Mouse (Mus musculus) right cerebral cortex, postnatal 14 days (tissue): ENCODE measurements at regions not wholly inside any gene's neighbourhood (a gene's known extent, or its start where the extent isn't known, plus 50 kb on each side); places are given as distances from the start of the nearest gene placed in this dataset.
A peak's percentile ranks its signal among the peaks of the same experiment; 100 is the strongest.

ENCODE experiments used
- DNase-seq: peaks from one replicate; pipeline ENCODE4 v3.0.0; 2022

DNA sequence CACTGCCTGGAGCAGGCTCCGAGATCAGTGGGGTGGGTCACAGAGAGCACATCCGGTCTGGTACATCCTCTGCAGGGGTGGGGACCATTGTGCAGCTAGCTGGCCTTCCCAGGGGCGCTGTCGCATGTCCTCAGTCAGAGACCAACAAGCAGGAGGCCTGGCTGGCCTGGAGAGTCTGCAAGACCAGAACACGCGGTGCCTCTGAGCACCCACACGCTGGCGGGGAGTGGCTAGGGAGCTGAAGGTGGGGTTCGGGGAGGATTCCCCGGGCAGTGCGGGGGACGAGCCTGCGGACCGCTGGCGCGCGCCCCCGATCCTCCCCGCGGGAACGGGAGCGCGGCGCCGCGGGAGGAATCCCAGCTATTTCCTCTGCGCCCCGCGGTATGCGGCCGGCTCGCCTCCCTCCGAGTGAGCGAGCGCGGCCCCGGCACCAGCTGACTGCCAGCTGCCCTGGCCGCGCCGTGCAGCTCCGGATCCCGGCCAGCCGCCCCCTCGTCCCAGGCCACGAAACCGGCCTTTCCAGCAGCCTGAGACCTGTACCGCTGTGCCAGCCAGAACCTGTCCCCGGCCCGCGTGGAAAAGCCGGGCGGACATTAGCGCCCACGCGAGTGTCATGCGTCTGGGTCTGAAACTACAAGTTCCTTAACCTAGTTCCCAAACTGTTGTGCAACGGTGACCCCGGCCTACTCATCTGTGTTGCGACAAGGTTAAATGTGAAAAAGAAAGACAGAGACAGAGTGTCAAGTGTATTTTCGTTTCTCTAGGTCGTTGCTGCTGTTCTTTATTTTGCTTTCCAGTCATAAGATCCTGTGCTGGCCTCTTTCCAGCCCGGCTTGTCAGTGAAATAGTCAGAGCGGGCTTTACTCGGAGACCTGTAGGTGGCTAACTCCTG is 61.2 kb downstream of the Pkdcc start:
- peak; percentile 67 for DNase-seq

GRCm38 (mm10) chr17:83277117-83277947 is 62.2 kb downstream of the Pkdcc start:
- peak; percentile 56 for DNase-seq

DNA sequence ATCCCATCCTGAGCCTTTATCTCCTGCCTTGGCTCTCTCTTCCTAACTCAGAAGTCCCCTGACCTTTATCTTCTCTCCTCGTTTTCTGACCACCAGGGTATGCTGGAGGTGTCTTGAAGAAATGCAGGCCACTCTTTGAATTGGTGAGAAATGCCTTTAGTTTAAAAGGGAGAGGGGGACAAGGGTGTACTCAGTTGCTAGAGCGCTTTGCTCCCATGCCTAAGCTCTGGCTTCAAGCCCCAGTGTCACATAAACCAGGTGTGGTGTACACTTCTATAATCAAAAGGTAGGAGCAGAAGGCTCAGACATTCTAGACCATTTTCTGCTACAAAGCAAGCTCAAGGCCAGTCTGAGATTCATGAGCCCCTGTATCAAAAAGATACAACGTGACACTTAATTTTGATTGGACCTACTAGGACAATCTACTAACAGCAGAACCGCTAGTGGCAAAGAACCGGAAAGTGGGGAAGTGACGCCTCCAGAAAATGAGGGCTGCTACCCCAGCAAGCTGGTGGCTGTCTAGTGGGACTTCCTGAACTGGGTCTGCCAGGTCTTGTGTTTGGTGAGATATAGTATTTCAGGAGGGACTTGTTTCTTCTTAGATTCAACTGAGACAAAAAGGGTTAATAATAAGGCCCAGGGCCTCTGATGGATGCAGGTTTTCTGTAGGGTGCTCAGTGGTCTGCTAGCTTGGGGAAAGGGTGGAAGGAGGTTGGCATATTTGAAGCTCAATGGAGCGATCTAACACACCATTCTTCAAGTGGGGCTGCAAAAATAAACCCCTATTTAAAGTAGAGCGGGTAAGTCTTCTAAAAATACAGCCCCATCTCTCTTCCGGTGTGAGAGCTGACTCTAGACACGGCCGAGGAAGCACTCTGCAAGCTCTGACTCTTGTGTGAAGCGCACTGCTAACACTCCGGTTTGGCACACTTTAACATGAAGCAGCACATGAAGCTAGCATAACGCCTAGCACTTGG is 63.1 kb downstream of the Pkdcc start:
- no peak for DNase-seq

DNA sequence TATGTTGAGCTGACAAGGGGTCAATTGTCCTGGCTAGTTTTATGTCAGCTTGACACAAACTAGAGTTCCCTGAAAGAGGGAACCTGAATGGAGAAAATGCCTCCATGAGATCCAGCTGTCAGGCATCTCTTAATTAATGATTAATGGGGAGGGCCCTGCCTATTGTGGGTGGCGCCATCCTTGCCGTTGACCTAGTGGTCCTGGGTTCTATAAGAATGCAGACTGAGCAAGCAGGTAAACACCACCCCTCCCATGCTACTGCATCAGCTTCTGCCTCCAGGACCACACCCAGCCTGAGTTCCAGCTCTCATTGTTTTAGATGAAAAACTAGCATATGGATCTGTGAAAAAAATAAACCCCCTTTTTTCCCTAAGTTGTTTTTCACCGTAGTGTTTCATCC is 67.4 kb upstream of the Eml4 start:
- no peak for DNase-seq

GRCm38 (mm10) chr17:83287381-83288142 is 63.2 kb upstream of the Eml4 start:
- no peak for DNase-seq

- no peak for DNase-seq
Observed at GRCm38 (mm10) chr17:83288143-83288492, 62.6 kb upstream of the Eml4 start.

DNA sequence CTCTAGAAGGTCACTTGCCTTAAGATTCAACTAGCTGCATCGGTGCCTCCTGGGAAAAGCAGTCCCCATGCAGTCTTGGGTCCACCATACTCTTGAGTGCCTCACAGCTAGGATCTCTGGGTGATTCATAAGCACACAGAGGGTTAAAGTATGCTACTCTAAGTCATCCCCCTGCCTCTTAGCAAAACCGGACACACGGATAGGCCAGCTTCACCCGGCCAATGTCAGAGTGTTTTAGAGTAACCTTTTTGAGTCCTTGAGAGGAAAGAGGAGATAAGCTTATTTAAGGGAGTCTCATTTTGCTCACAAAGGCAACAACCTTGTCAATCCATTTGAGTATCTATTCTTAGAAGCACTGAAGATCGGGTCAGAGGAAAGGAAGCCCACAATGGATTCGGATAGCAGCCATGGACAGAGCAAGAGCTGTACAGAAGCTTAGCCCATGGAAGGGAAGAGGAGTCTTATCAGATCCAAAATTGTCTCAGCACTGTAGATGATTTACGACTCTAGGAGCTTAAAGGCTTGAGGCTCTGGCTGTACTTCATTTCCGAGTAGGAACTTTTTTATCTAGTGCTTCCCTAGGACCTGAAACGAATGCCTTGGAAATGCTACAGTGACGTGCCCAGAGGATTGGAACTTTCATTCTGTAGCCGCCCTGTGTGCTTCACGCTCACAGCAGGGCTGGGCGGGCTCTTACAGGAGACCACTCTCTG is 55.0 kb upstream of the Eml4 start:
- no peak for DNase-seq

DNA sequence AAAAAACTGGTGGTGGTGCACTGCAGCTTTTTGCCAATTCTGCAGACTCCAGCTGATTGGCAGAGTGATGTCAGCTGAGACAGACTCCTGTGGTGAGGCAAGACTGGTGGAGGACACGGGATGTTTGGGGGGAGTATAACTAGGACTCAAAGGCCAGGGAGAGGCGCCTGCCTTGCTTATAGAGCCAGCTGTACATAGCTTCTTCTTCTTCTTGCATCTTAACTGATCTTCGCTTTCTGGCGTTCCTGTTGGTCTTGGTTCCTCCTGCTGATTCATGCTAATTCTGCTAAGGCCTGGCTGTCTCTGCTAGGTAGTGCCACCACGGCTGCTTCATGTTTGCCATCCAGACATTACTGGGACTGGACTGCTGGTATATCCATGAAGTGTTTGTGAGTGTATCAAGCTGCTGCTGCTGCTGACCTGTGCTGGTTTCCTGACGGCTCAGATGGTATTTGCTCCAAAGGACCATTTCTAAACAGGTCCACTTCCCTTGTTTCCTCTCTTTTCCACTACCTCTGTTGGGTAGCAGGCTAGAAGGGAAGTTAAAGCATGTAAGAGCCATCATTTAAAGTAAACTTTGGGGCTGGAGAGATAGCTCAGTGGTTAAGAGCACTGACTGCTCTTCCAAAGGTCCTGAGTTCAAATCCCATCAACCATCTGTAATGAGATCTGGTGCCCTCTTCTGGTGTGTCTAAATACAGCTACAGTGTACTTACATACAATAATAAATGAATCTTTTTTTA is 53.2 kb upstream of the Eml4 start:
- DNase-seq, result no peak
